Mouse (Mus musculus) bone marrow macrophage, adult 2 months (primary cell): ENCODE data around the gene Atp6v0a4. TPM values are rescaled to one million over a fixed set of nuclear protein-coding genes. Genes with fewer than 3 reads are reported as not detected.

Experiments
- H3K27ac ChIP-seq: 2 replicates; pipeline ENCODE4 v1.5.1; 2012; ENCODE audit warnings: low read depth, low read length; ENCODE audit not compliant: insufficient read depth
- H3K4me1 ChIP-seq: 2 replicates; pipeline ENCODE4 v1.6.1; 2012; ENCODE audit warnings: low read length; ENCODE audit not compliant: control insufficient read depth, insufficient read depth
- H3K4me3 ChIP-seq: 2 replicates; pipeline ENCODE4 v1.5.1; 2012; ENCODE audit warnings: mild to moderate bottlenecking, low read length, moderate library complexity; ENCODE audit not compliant: insufficient read depth
- CTCF ChIP-seq: IDR thresholded peaks from 2 replicates; pipeline ENCODE4 v1.5.1; 2012; ENCODE audit warnings: low read depth, mild to moderate bottlenecking, low read length, moderate library complexity
- POLR2A ChIP-seq: IDR thresholded peaks from 2 replicates; pipeline ENCODE4 v1.6.1; 2012; ENCODE audit warnings: mild to moderate bottlenecking, low read depth, low read length, borderline replicate concordance
- polyA plus RNA-seq: library from polyadenylated mRNA; stranded (reverse); fragments of >200 nt; gene quantifications from 2 replicates; pipeline ENCODE4 v1.2.4, GENCODE M21; 2012; ENCODE audit not compliant: missing spikeins, insufficient read depth, insufficient read length

Gene Atp6v0a4
- polyA plus RNA-seq, 1 experiment, result not detected

- H3K4me1 ChIP-seq, result no peaks in the 10 kb centered on the region
- no peak overlapping the region for H3K27ac ChIP-seq
- no peak overlapping the region for H3K4me3 ChIP-seq
- TF ChIP-seq POLR2A (no peak), CTCF (no peak)
Observed at GRCm38 (mm10) chr6:38023284-38023683, 101.1 kb downstream of the Atp6v0a4 start.

- H3K27ac ChIP-seq, result no peak overlapping the region
- no peak overlapping the region for H3K4me3 ChIP-seq
- no peaks in the 10 kb centered on the region for H3K4me1 ChIP-seq
- TF ChIP-seq CTCF (no peak), POLR2A (no peak)
Observed at GRCm38 (mm10) chr6:38021406-38021805, 103.0 kb downstream of the Atp6v0a4 start.

DNA sequence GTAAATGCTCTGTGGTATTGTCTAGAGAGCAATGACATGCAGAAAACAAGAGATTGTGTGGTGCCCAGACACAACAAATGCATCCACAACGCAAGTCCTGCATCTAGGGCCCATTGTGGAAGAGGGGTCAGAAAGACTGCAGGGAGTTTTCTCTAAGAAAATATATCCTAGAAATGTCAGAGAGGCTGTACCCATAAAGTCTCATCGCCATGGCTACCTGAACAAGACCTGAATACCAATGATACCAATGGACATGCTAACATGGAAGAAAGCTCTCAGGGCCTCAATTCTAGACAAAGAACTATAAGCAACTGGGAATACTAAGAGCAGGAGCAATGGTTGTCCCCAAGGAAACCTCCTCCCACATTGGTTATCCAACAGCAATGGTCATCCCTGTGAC lies 111.6 kb downstream of the Atp6v0a4 start:
- Histone ChIP-seq H3K27ac (no peak overlapping the region), H3K4me3 (no peak overlapping the region), H3K4me1 (no peaks in the 10 kb centered on the region)
- TF ChIP-seq POLR2A (no peak), CTCF (no peak)

- Histone ChIP-seq H3K4me1 (no peaks in the 10 kb centered on the region), H3K27ac (no peak overlapping the region), H3K4me3 (no peak overlapping the region)
- TF ChIP-seq CTCF (no peak), POLR2A (no peak)
Observed at GRCm38 (mm10) chr6:38007459-38007858, 116.9 kb downstream of the Atp6v0a4 start.

Other genes starting within 250 kb of the Atp6v0a4 start
- not detected in 2 replicates for gene Svopl, start 77.6 kb downstream of the Atp6v0a4 start, polyA plus RNA-seq
- gene Tmem213, start 15.3 kb downstream of the Atp6v0a4 start, polyA plus RNA-seq, result not detected in 2 replicates
- 0.11 and 0.20 TPM in 2 replicates for gene D630045J12Rik, start 129.4 kb upstream of the Atp6v0a4 start, polyA plus RNA-seq
- 0.32 and 0.39 TPM in 2 replicates for gene Zc3hav1l, start 174.7 kb upstream of the Atp6v0a4 start, polyA plus RNA-seq
- 76.7 and 83.5 TPM in 2 replicates for gene Zc3hav1, start 230.0 kb upstream of the Atp6v0a4 start, polyA plus RNA-seq